Mouse (Mus musculus): Measurements from ENCODE around the gene Bcl2l14. TPM values are rescaled to one million over a fixed set of nuclear protein-coding genes. Genes with fewer than 3 reads are reported as not detected.

Gene Bcl2l14
- polyA plus RNA-seq (2015; fragmentation: Nextera tagmentation; extraction: Ambion mirVana), result 0.08 TPM in 1 of 2 replicates, not detected in the other

DNA sequence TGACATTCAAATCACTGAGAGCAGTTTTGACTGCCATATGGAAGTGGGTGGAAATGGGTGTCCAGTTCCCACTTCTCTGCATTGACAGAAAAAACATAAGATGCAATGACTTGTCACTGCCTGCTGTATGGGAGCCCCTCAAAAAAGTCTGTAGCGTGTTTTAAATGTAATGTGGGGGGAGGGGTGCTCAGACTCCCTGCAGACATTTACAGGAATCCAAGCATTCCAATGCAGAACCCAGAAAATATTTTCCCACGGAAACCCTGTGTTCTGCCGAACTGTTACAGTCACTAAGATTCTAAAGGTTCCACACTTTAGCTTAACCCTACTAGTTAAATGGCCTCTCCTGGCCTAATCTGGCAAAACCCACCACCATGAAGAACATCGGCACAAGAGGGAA is at the start of gene Bcl2l14:
Bcl2l14 (plus strand) TSS at position 301 of the 400 bp plus-strand sequence.
- H3K4me1 ChIP-seq (replicated peaks), result no peaks in the 10 kb centered on the region

GRCm38 (mm10) chr6:134348526-134349067 is 47.5 kb upstream of the Bcl2l14 start:
- no peaks in the 10 kb centered on the region for H3K36me3 ChIP-seq
- WGBS, result 85% methylated on average over 7 of the region's 7 CpGs
- no peaks in the 10 kb centered on the region for H3K9me3 ChIP-seq
- no peak overlapping the region for H3K4me3 ChIP-seq
- H3K27ac ChIP-seq, result no peak overlapping the region
- H3K27me3 ChIP-seq, result no peaks in the 10 kb centered on the region
- H3K9ac ChIP-seq, result no peak overlapping the region
- no peak for ATAC-seq (ENCODE audit: low FRiP score)
- no peaks in the 10 kb centered on the region for H3K4me1 ChIP-seq (replicated peaks)
- H3K4me2 ChIP-seq, result no peak overlapping the region

More for the DNA sequence above, at the start of gene Bcl2l14:
- Histone ChIP-seq H3K36me3 (no peaks in the 10 kb centered on the region), H3K4me2 (no peak within 1 kb of the TSS), H3K9ac (no peak within 1 kb of the TSS), H3K27me3 (no peaks in the 10 kb centered on the region), H3K4me3 (no peak within 1 kb of the TSS), H3K9me3 (no peaks in the 10 kb centered on the region), H3K27ac (no peak within 1 kb of the TSS)
- no peak for ATAC-seq (ENCODE audit: low FRiP score)
- WGBS, result 84% methylated on average over 4 of the region's 4 CpGs

- no peaks in the 10 kb centered on the region for H3K9me3 ChIP-seq
- no peak for ATAC-seq (ENCODE audit: low FRiP score)
- H3K27me3 ChIP-seq, result no peaks in the 10 kb centered on the region
- no peak overlapping the region for H3K4me3 ChIP-seq
- no peak overlapping the region for H3K9ac ChIP-seq
- no peak overlapping the region for H3K4me2 ChIP-seq
- no peaks in the 10 kb centered on the region for H3K4me1 ChIP-seq (replicated peaks)
- WGBS, result 86% methylated on average over 6 of the region's 6 CpGs
- no peak overlapping the region for H3K27ac ChIP-seq
- no peaks in the 10 kb centered on the region for H3K36me3 ChIP-seq
These were observed 43.2 kb upstream of the Bcl2l14 start for GRCm38 (mm10) chr6:134352881-134353280.

DNA sequence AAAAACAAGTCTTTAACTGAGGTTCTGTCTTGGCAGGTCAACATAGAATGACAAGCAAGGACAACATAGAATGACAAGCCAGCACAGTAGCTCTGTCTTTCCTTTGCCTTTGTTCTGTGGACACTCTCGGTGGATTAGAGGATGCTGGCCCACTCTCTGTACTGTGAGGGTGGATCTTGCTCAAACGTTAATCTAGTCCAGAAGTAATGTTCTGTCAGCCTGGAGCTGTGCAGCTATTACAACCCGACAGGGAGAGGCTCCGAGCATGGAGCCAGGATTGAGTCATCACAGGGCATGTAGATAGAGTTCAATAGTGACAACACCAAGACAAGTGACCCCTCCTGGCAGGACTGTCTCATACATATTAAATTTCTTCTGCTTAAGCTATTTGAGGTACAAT is 42.4 kb upstream of the Bcl2l14 start:
- no peak overlapping the region for H3K4me2 ChIP-seq
- H3K4me1 ChIP-seq (replicated peaks), result no peaks in the 10 kb centered on the region
- no peaks in the 10 kb centered on the region for H3K36me3 ChIP-seq
- no peak for ATAC-seq (ENCODE audit: low FRiP score)
- H3K9me3 ChIP-seq, result no peaks in the 10 kb centered on the region
- H3K4me3 ChIP-seq, result no peak overlapping the region
- H3K9ac ChIP-seq, result no peak overlapping the region
- H3K27ac ChIP-seq, result no peak overlapping the region
- no peaks in the 10 kb centered on the region for H3K27me3 ChIP-seq
- 84% methylated on average over 4 of the region's 4 CpGs for WGBS

GRCm38 (mm10) chr6:134357570-134357969 is 38.5 kb upstream of the Bcl2l14 start:
- Histone ChIP-seq H3K4me3 (no peak overlapping the region), H3K27me3 (no peaks in the 10 kb centered on the region), H3K27ac (no peak overlapping the region), H3K36me3 (no peaks in the 10 kb centered on the region), H3K9ac (no peak overlapping the region), H3K9me3 (no peaks in the 10 kb centered on the region), H3K4me2 (no peak overlapping the region), H3K4me1 (replicated peaks) (no peaks in the 10 kb centered on the region)
- ATAC-seq (ENCODE audit: low FRiP score), result no peak
- WGBS, result 85% methylated on average over 6 of the region's 6 CpGs

GRCm38 (mm10) chr6:134360079-134360478 is 36.0 kb upstream of the Bcl2l14 start:
- H3K4me1 ChIP-seq (replicated peaks), result no peaks in the 10 kb centered on the region
- WGBS, result 91% methylated on average over 4 of the region's 4 CpGs
- H3K27ac ChIP-seq, result no peak overlapping the region
- ATAC-seq (ENCODE audit: low FRiP score), result no peak
- no peak overlapping the region for H3K4me2 ChIP-seq
- H3K9ac ChIP-seq, result no peak overlapping the region
- H3K27me3 ChIP-seq, result no peaks in the 10 kb centered on the region
- no peaks in the 10 kb centered on the region for H3K36me3 ChIP-seq
- H3K9me3 ChIP-seq, result no peaks in the 10 kb centered on the region
- H3K4me3 ChIP-seq, result no peak overlapping the region

DNA sequence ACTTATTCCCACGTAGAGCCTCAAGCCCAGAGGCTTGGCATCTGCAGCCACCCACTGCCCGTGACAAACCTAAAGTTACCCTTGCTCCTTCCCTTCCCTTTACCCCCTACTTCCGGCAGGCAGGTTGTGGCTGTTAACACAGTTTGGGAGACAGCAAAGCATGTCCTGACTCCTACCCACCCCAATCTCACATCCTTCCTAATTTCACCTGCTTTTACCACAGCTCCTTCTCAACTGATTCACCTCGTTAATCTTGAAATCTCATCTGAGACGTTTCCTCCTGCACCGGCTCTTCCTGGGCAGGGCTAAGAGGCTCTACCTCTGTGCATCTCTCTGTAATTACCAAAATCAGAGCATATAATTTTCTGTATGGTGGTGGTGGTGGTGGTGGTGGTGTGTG is 31.5 kb upstream of the Bcl2l14 start:
- no peak overlapping the region for H3K9ac ChIP-seq
- no peak overlapping the region for H3K4me3 ChIP-seq
- no peak overlapping the region for H3K27ac ChIP-seq
- no peaks in the 10 kb centered on the region for H3K9me3 ChIP-seq
- ATAC-seq (ENCODE audit: low FRiP score), result no peak
- H3K4me2 ChIP-seq, result no peak overlapping the region
- 75% methylated on average over 6 of the region's 6 CpGs for WGBS
- no peaks in the 10 kb centered on the region for H3K27me3 ChIP-seq
- no peaks in the 10 kb centered on the region for H3K36me3 ChIP-seq
- no peaks in the 10 kb centered on the region for H3K4me1 ChIP-seq (replicated peaks)

DNA sequence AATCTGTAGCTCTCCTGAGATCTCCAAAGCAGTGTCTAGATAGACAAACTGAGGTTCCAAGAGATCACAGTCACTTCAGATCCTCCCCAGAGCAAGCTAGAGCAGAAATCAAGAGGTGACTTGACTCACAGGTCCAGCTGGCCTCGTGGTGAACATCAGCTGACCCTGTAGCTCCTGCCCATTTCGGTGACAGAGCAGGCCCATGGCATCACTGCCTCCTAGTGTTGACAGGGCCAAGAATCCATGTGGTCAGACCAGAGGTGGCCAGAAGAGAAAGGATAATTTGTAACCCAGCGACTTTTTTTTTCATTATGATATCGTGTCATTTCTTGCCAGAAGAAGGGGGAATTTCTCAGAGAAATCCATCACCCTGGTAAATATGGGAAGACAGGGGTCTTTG is 30.2 kb upstream of the Bcl2l14 start:
- H3K9ac ChIP-seq, result no peak overlapping the region
- 86% methylated on average over 4 of the region's 4 CpGs for WGBS
- ATAC-seq (ENCODE audit: low FRiP score), result no peak
- no peaks in the 10 kb centered on the region for H3K9me3 ChIP-seq
- no peak overlapping the region for H3K27ac ChIP-seq
- no peak overlapping the region for H3K4me3 ChIP-seq
- H3K27me3 ChIP-seq, result no peaks in the 10 kb centered on the region
- no peaks in the 10 kb centered on the region for H3K36me3 ChIP-seq
- H3K4me2 ChIP-seq, result no peak overlapping the region
- H3K4me1 ChIP-seq (replicated peaks), result no peaks in the 10 kb centered on the region

DNA sequence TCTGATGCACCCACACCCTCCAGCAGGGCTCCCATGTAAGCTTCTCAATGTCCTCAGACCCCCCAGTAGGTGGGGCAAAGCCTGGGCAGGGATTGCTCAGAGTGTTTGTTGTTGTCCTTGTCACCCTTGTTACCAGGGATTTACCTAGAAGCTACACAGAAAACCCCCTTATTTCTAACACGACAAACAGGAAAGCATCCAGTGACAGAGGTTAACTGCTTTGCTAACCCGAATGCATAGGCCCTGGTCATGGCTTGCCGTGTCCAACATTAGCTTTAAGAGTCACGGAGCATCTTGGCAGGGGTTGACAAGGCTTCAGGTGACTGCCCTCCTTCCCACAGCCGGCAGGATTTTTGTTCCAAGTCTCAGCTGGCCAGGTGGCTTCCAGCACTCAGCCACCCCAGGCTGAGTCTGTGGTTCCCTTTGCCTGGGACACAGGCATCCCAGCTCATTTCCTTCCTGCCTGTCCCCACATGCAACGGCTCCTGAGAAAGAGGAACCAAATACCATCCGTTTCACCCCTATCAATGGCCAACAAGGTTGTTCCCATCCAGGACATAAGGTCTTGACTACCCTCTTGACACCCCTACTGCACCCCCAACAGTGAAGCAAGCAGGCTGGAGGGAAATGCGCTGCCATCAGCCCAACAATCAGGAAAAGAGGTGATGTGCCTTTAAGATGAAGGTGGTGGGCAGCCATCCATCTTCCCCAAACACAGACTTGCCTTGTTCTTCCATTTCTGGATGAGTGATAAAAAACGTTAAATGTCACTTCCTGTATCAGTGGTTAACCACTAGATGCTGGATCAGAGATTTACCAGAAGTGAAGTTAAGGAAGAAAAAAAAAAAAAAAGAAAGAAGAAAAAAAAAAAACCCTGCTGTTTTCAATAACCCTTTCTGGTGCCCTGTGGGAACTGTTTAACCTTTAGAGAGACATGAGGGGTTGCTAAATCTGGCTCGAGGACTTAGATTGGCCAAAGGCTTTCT is 29.5 kb upstream of the Bcl2l14 start:
- H3K4me1 ChIP-seq (replicated peaks), result no peaks in the 10 kb centered on the region
- no peak overlapping the region for H3K4me3 ChIP-seq
- 69% methylated on average over 10 of the region's 10 CpGs for WGBS
- ATAC-seq (ENCODE audit: low FRiP score), result no peak
- no peak overlapping the region for H3K9ac ChIP-seq
- H3K36me3 ChIP-seq, result no peaks in the 10 kb centered on the region
- H3K9me3 ChIP-seq, result no peaks in the 10 kb centered on the region
- no peaks in the 10 kb centered on the region for H3K27me3 ChIP-seq
- no peak overlapping the region for H3K4me2 ChIP-seq
- H3K27ac ChIP-seq, result no peak overlapping the region

GRCm38 (mm10) chr6:134367366-134368281 is 28.5 kb upstream of the Bcl2l14 start:
- Histone ChIP-seq H3K27me3 (no peaks in the 10 kb centered on the region), H3K9me3 (no peaks in the 10 kb centered on the region), H3K4me1 (replicated peaks) (no peaks in the 10 kb centered on the region), H3K9ac (no peak overlapping the region), H3K36me3 (no peaks in the 10 kb centered on the region), H3K4me3 (no peak overlapping the region), H3K27ac (no peak overlapping the region), H3K4me2 (no peak overlapping the region)
- WGBS, result 59% methylated on average over 12 of the region's 12 CpGs
- ATAC-seq (ENCODE audit: low FRiP score), result no peak

GRCm38 (mm10) chr6:134372946-134373345 is 23.2 kb upstream of the Bcl2l14 start:
- Histone ChIP-seq H3K4me2 (no peak overlapping the region), H3K9me3 (no peaks in the 10 kb centered on the region), H3K4me3 (no peak overlapping the region), H3K4me1 (replicated peaks) (no peaks in the 10 kb centered on the region), H3K36me3 (no peaks in the 10 kb centered on the region), H3K27me3 (no peaks in the 10 kb centered on the region), H3K9ac (no peak overlapping the region), H3K27ac (no peak overlapping the region)
- WGBS, result 70% methylated on average over 2 of the region's 2 CpGs
- ATAC-seq (ENCODE audit: low FRiP score), result no peak

DNA sequence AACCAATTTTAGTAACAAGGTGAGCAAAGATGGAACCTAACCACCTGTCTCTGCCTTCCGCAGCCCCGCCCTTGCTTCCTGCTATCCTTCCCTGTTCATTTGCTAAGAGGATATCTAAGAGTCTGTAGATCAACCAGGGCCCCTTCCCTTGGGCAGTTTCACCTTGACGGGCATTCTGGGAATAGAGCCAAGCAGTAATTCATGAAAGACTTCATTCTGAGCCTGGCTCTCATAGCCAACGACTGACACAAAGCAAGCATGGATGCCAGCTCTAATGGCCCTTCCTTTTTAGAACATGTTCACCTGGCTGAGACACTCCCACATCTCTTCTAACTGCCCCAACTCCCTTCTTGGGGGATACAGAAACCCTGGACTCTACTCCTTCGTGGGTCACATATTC is 18.9 kb upstream of the Bcl2l14 start:
- WGBS, result 88% methylated on average over 5 of the region's 5 CpGs

More for the DNA sequence above, 18.9 kb upstream of the Bcl2l14 start:
- no peak overlapping the region for H3K4me2 ChIP-seq
- H3K36me3 ChIP-seq, result no peaks in the 10 kb centered on the region
- H3K27ac ChIP-seq, result no peak overlapping the region
- H3K4me3 ChIP-seq, result no peak overlapping the region
- H3K27me3 ChIP-seq, result no peaks in the 10 kb centered on the region
- ATAC-seq (ENCODE audit: low FRiP score), result no peak
- no peaks in the 10 kb centered on the region for H3K4me1 ChIP-seq (replicated peaks)
- no peak overlapping the region for H3K9ac ChIP-seq
- peaks cover 5% of the 10 kb centered on the region; the same call in 1 of the 2 replicates for H3K9me3 ChIP-seq

Data from hindbrain, embryonic 13.5 days (tissue).